Mouse (Mus musculus): ENCODE measurements at regions not wholly inside any gene's neighbourhood (a gene's known extent, or its start where the extent isn't known, plus 50 kb on each side); places are given as distances from the start of the nearest gene placed in this dataset.

DNA sequence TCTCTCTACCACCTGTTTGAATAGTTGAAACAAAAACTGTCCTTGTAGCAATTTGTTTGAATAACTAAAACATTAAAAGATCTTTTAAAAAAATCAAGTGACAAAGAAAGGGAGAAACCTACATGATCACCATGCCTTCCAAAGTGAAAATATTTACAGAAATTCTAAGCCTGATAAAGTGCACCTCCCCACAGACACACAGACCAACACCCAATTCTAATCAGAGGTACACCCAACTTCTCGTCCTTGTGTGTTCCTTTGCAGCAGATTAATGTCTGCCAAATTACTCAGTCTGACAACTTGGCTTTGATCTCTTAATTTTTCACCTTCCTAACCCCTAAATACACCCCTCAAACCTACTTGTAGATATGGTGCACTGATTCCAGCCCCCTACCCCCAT lies 719.1 kb downstream of the Epm2a start:
- ATAC-seq = no peak

GRCm38 (mm10) chr10:12083961-12084360 lies 740.8 kb downstream of the Epm2a start:
- no peak for ATAC-seq

DNA sequence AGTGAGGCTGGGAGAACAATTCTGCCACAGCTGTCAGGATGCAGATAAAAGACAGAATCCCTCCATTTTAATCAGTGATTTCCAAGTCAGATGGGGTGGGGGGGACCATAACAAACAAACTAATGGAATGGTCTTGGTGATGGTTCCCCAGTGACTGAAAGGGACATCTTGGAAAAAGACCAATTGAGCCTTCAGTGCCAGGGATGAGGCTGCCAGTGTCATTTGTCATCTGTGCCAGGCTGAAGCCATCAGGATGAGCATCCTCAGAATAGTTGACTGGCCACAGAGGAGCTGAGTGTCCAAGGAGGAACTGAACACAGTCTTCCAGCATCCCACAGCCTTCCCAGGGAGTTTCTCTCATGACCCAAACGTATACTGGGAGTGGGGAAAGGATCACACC lies 749.3 kb downstream of the Epm2a start:
- ATAC-seq = no peak

- ATAC-seq = no peak
Observed at GRCm38 (mm10) chr10:12096678-12097077, 753.5 kb downstream of the Epm2a start.

GRCm38 (mm10) chr10:12107001-12107418 lies 762.2 kb downstream of the Utrn start:
- ATAC-seq = no peak

DNA sequence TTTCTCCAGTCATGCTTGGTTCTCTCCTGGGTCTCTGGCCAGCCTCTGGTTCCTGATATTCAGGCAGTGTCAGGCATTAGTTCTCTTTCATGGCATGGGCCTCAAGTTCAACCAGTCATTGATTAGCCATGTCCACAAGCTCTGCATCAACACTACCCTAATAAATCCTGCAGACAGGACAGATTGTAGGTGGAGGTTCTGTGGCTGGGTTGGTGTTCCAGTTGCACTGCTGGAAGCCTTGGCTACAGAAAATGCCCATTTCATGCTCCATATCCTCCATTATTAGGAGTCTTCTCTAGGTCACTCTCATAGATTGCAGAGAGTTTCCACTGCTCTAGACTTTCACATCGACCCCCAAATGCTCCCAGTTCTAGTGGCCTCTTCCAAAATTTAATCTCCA lies 757.4 kb downstream of the Utrn start:
- ATAC-seq = no peak

- ATAC-seq = no peak
Observed at GRCm38 (mm10) chr10:12115767-12116166, 753.4 kb downstream of the Utrn start.

- no peak for ATAC-seq
Observed at GRCm38 (mm10) chr10:12116662-12117303, 752.4 kb downstream of the Utrn start.

GRCm38 (mm10) chr10:12124272-12124671 lies 744.9 kb downstream of the Utrn start:
- no peak for ATAC-seq

- ATAC-seq = no peak
Observed at GRCm38 (mm10) chr10:12129486-12129885, 739.7 kb downstream of the Utrn start.

DNA sequence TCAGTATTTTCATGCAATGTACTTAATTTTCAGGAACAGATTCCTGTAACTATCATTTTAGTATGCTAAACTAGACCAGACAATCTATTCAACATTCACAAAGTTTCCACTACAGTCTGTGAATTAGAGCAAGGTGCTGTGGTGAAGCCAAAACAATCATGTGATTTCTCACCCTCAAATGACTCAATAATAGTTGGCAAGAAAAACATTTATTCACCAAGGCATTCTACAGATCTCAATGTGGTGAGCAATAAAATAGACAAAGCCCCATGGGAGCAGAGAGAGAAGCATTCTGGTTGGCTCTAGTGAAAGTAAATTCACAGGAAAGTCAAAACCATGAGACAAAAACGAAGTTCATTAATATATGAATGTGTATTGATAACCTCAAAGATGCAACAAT lies 724.5 kb downstream of the Utrn start:
- ATAC-seq = no peak

GRCm38 (mm10) chr10:12146942-12147537 lies 722.1 kb downstream of the Utrn start:
- ATAC-seq = no peak

- ATAC-seq = no peak
Observed at GRCm38 (mm10) chr10:12170243-12170642, 698.9 kb downstream of the Utrn start.

DNA sequence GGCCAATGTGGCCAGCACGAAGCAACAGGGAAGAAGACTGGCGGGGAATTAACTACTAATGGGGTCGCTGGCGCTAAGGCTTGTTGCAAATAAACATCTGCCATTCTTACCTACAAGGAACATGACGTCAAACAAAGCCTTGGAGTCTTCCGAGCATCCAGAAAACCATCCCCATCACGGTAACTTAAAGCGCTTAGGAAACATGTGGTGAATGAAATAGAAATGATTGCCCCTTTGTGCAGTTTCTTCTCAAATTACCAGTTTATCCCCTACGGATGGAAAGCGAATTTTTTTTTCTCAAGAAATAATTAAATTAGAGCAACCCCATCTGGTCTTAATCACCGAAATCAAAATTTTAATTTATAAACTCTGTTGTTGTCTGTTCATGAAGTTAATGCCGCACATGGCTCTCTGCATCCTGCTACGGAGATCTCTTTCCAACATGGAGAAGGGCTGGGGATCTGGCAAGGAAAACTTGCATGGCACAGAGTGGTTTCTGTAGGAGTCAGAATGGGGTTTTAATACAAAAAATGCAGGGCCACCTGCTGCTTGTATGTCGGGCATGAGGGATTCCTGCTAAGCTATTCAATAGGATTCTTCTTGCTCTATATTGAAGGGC lies 694.9 kb downstream of the Utrn start:
- ATAC-seq = no peak

DNA sequence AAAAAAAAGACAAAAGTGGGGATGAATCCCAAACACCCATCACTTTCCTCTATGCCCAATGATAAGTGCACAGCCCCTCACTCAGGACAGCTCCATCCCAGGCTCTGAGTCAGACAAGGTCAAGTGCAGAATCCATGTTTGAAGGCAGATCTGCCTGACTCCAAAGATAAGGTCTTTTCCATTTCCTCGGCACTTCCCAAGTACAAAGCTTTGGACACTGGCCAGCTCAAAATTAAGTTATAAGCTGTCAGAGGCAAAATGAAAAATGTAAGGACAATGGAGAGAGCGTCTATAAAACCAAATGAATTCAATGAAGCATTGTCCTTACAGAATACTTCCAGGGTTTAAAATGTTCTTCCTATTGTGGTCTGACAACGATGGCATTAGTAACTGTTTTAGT lies 694.0 kb downstream of the Utrn start:
- ATAC-seq = no peak

DNA sequence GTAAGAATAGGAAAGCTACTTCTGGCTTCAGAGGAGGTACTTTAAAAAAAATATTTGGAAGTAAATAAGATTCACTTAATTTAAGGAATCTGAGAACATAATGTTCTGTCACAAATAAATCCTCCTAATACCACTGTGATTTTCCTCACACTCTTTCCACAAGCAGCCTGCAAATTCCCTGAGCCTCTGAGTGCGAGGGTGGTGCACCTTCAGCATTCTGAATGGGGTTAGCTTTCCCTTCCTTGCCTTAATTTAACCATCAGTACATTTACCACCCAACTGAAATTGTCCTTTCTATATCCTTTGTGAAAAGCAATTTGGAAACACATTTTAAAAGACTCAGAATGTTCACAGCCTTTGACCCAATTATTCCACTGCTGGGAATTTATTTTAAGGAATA lies 691.7 kb downstream of the Utrn start:
- ATAC-seq = no peak

DNA sequence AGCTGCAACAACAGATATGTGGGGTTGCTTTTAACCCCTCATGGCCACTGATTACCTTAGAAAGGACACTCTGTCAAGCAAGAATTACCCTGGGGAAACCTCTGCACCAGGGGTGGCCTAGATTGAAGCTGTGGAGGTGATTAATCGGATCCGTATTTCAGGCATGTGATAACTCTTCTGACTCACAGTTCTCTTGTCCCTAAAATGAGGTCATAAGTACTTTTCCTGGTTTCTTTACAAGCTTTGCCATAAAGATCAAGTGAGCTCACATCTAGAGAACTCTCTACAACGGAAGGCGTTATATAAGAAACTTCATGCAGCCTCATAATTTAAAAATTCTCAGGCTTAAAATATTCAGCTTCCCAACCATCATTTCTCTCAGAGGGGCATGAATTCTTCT lies 688.2 kb downstream of the Utrn start:
- ATAC-seq = no peak

GRCm38 (mm10) chr10:12186918-12187639 lies 682.1 kb downstream of the Utrn start:
- no peak for ATAC-seq

- ATAC-seq = no peak
Observed at GRCm38 (mm10) chr10:12187669-12188342, 681.4 kb downstream of the Utrn start.

DNA sequence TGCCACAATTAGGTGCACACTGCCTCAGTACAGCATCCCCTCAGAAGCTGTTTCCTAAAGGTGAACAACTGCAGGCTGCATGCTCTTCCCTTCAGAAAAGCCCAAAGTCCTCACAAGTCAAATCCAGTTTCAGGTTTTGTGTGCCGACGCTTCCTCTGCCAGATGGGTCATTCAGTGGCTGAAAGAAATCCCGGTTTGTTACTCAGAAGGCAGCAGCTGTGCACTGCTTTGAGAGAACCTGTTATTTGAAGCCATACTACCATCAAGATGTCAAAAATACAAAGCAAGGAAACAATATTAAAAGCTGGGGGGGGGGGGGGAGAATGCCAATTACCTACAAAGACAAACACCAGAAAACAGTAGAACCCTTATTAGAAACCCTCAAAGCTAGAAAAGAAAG lies 678.7 kb downstream of the Utrn start:
- no peak for ATAC-seq

GRCm38 (mm10) chr10:12207301-12207700 lies 661.9 kb downstream of the Utrn start:
- no peak for ATAC-seq

DNA sequence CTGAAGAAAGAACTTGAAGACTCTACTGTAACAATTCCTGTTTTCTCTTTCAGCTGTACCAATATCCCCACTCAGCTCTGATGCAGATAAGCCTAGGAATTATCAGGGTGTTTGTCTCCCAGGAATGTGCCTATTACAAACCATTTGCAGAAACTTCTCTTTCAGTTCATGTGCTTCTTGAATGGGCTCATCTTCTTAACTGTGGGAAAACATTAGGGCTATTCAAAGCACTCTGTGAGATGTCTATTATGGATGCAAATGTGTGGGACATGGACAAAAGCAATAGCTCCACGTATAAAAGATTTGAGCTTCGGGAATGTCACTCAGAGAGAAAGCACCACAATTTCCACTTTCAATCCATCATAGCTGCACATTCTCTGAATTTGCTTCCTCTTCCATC lies 659.0 kb downstream of the Utrn start:
- no peak for ATAC-seq

- no peak for ATAC-seq
Observed at GRCm38 (mm10) chr10:12218879-12219278, 650.3 kb downstream of the Utrn start.
